Mouse (Mus musculus) frontal cortex, postnatal 10 days (tissue): ENCODE data around the gene C1s2.
A peak's percentile ranks its signal among the peaks of the same experiment; 100 is the strongest.
"Not testable (repeated sequence)": the region's sequence is repeated elsewhere in the genome, so short reads cannot be mapped to it uniquely, and the experiment has no call there.

Experiments
- DNase-seq, 2 experiments: peaks; one replicate each; pipeline ENCODE4 v3.0.0; 2022; ENCODE audit warnings: low spot score in 2 of 2, mixed read lengths in 1 of 2

The C1s2 gene

DNA sequence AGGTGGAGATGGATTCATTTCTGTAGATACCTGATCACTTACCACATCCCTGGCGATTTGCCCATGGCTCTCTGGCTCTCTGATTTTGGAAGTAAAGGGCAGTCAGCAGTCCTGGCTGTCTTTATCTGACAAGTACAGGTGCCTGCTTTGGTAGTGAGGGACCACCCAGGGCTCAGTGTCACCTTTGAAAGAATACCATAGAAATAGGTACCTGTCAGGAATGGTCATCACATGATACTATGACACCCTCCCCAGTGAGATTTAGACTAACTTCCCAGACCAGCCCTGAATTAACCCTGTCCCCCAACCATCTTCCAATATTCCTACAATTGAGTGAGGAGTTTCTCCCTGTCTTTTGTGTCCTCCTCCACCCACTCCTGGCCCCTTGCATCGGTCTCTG is at the start of gene C1s2:
Gene C1s2 (minus strand): TSS at position 101 of the 400 bp plus-strand sequence.
- DNase-seq: not testable (repeated sequence)

DNA sequence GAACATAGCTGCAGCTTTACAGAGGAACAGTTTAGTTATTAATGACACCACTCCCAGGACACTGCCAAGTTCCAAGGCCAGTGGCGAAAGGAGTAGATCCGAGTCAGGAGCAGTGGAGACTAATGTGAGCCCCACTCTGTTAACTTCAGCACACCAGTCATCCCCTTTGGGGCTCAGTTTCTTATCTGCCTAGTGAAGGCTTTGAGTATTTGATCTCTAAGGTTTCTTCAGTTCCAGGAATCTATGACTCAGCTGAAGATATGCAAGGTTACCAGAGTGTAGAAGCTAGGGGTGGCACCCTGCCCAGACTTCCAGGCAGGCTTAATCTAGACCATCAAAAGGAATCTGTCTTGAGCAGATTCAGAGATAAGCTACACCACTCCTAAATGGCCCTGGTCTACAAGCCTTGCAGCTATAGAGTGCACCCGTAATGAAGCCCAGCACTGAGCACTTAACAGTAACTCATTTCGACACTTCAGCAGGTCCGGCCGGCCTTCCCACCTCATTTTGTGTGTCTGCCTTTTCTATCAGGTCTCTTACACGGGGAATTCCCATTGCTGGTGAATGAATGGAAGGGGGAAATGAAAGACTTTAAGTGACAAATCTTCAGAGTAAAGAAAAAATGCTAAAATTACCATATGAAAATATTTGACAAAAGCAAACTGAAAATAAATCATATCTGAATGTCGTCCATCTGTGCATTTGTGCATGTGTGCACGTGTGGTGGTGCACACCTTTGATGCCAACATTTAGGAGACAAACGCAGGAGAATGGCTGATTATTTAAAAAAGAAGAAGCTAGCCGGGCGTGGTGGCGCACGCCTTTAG is 47.9 kb upstream of the C1s2 start:
- no peak for DNase-seq

DNA sequence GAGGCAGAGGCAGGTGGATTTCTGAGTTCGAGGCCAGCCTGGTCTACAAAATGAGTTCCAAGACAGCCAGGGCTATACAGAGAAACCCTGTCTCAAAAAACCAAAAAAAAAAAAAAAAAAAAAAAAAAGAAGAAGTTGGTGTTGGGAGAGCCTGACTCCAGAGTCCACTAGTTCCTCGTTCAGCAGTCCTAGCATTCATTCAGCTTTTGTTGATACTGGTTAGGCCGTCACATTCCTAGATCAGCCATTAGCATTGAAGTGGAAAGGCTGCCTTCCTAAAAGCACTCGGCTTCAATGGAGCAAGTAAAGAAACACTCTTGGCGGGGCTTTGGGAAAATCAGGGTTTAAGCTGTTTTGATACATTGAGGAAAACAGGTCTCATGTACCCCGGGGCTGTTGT is 46.4 kb upstream of the C1s2 start:
- DNase-seq: not testable (repeated sequence)

DNA sequence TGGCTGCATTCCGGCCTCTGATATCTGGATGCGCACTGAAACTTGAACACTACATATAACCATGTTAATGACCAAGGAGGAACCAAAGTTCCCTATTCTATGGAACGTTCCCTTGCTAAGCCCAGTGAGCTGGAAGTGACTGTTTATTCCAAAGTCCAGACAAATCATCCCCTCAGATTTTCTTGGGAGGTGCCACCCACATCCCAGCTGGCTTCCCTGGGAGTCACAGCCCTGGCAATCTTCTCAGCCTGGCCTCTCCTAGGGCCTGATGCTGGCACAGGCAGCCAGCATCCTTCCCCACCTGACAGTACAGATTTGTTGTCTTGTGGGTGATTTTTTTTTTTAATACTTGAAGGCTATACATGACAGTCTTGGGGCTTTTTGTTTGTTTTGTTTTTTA is 43.6 kb upstream of the C1s2 start:
- no peak for DNase-seq

DNA sequence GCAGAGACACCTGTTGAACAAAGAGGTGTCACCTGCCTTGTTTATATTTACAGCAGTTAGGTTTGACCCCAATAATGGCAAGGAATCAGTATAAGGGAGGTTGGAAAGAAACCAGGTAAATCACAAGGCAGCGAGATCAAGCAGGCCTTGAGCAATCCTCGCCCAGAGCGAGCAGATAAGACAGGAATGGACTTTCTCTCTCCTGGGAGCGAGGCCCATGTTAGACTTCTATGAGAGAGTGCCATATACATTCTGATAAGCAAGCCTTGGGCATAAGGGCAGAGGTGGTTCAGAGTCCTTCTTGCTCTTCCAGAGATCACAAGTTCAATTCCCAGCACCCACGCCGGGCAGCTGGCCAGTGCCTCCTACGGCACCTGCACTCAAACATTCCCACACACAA is 42.9 kb upstream of the C1s2 start:
- DNase-seq: no peak

DNA sequence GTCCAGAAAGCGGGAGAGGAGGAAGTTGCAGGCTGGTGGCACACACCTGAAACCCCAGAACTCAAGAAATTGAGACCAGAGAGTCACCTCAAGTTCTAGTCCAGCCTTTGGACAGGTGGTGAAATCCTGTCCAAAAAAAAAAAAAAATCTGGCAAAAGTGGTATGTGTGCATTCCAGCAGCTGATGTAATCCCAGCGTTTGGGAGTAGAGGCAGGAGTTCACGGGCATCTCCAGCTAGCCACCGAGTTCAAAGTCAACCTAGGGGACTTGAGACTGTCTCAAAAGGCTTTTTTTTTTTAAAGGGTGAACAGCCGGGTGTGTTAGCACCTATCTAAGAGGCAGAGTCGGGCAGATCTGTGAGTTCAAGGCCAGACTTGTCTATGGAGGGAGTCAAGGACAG is 40.3 kb upstream of the C1s2 start:
- no peak for DNase-seq

DNA sequence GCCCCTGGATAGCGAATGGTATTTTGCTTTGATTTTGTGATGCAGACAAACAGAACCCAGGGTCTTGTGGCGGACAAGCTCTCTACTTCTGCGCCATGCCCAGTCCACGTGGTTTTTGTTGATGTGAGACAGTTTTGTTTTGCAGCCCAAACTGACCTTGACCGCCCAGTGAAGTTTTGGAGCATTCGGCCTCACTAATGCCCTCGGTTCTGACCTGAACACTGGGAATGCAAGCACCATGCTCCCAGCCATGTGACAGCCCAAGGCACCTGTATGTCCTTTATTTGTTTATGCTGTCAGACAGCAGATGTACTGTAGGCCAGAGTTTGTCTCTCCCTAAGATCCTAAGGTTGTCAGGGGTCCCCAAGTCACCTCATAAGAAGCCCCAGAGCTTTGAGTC is 38.7 kb upstream of the C1s2 start:
- no peak for DNase-seq

DNA sequence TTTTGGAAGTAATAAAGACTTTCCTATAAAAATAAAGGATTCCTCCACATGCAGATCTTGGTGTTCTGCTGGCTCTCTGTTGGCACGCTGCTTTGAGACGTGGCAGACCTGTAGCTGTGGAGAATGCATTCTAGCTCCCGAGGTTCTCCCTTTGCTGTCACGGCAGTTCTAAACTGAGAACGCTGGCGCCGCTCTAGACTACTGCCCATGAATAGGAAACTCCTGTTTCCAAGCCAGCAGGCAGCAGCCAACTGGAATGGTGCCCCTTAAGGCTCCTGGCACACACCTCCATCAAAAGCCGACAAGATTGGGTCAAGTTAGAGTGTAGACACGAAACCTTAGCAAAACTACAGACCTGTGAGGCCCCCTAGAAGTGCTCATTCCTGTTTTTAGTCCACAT is 37.7 kb upstream of the C1s2 start:
- peak in 1 of 2 experiments; percentile 26 for DNase-seq

DNA sequence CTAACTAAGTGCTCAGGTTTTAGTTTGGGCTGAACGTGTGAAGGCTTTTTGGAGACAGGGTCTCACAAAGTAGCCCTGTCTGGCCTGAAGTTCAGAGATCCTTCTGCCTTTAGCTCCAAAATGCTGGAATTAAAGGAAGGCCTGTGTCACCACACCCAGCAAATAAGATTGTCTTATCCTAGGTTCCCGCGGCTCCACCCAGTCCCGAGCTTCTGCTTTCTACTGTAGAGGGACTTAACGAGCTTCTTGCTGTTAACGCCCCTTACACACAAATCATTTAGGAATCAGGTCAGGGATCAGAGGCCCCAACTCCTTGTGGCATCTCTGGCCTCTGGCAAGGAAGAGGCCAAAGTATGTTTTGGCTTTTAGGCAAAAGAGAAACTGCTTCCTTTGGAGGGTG is 36.2 kb upstream of the C1s2 start:
- no peak for DNase-seq

DNA sequence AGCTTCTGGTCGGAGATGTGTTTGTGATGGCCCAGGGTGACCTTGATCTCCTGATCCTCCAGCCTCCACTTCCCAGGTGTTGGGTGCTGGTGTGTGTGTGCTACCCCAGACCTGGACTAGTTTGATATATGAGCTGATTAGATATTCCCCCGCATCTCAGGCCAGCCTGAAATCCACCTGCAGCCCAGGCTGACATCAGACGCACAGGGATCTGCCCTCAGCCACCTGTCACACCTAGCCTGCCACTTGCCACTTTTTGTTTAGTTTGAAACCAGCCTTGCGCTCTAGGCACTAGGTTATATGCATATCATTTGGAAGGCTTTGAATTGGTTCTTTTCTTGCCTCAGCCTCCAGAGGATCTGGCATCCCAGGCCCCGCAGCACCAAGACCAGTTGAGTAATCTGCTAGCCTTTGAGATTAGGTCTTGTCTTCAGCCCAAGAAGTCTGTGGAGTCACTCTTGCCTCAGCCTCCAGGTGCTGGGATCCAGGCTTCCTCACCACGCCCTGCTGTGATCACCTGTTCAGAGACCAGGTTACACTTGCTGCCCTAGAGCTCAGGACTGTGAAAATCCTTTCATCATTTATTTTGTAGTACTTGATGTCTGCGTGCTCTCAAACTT is 34.5 kb upstream of the C1s2 start:
- DNase-seq: no peak

DNA sequence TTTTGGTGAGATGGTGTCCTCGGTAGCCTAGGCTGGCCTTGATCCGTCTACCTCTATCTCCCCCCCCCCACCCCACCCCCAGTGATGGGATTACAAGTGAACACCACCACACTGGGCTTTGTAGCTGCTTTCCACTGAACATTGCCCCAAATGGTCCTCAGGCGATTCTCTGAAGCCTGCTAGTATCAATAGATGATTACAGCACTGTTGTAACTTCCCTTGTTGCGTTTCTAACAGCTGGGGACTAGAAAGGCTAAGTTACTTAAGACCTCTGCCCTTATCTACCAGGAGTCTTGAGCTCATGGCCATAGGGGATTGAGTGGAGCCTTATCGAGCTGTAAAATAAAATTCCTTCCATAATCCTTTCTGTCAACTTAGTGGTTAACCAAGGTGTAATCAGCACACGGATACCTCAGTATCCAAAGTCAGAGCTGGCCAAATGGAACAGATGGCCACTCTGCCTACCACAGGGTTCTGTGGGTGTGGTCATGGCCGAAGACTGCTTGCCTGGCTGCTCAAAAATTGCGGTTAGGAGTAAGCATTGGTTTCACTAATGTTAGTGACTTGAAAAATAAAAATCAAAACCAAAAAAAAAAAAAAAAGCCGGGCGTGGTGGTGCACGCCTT is 33.5 kb upstream of the C1s2 start:
- DNase-seq: no peak

DNA sequence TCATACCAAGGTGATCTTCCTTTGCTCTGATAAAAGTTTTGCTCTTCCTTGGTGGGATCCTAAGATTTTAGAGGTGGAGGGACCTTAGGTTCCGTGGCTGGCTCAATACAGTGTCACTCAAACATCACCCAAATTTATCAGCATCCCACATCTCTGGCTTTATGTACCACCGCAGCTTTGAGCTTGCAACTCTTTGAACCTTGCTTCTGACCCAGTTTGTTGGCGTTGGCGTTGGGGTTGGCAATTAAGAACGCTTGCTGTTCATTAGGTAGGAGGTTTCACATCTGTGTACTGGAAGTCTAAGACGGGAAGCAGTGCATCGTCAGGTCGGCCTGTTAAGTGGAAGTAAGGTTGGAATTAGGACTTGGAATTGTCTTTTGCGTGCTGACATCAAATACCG is 29.1 kb upstream of the C1s2 start:
- DNase-seq: no peak

DNA sequence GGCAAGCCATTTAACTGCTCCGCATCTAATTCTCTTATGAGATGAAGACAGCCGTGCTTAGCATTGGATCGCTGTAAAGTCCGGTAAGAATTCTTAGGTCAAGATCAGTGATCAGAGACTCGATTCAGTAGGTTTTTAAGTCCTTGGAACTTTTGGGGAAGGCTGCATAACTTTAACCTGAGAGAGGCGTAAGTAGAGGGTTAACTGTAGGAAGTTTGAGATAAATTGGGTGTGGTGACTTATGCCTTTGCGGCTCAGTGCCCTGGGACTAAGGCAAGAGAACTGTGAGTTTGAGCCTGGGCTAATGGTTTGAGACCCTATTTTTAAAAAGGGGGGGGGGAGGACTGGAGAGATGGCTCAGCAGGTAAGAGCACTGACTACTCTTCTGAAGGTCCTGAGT is 28.4 kb upstream of the C1s2 start:
- DNase-seq: no peak

DNA sequence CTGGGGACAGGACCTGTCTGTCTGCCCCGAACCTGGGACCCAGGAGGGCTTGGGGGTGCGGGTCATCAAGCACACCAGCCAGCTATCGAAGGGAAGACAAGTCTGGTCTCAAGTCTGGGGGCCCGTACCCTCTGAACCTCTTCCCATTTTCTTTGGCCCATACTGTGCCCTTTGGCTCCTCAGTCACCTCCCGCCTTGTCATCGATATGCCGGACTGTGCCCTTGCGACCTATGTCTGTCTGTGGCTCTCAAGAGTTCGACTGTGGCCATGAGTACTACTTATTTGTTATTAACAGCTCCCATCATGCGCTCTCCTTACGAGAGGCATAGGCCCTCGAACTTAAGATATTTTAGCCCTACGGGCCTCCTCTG is 27.5 kb upstream of the C1s2 start:
- DNase-seq: no peak

DNA sequence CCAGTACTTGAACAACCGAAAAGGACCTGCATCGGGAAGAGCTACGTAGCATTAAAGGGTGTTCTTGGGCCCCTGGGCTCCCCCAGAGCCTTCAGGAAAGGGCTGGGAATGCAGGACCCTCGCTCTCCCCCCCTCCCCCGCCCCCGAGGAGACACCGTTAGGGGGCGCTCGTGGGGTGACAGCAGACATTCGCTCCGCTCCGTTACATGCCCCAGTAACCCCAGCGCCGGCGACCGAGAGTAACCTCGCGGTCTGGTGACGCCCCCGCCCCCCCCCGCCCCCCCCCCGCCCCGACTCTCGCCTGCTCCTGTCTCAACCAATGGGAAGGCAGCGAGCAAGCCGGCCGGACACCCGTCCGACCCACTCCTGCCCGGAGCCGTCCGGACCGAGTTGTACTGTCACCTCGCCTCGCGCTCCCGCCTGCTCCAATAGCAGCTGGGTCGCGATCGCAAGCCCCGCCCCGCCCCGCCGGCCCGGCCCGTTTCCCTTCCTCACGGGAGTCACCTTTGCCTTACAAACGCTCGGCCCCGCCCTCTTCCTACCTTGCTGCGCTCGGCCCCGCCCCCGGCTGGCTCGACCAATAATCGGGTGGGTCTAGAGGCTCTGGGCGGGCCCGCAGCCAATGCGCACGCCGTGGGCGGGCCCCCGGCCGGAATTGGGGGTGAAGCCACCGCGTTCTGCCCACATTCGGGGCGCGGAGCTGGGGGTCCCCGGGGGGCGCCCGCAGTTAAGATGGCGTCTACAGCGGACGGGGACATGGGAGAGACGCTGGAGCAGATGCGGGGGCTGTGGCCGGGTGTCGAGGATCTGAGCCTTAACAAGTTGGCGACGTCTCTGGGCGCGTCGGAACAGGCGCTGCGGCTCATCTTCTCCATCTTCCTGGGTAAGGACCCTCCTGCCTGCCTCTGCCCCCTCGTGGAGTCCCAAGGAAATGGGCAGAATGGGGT is 26.9 kb upstream of the C1s2 start, which contains the start of gene Lpcat3:
Gene Lpcat3 (plus strand): TSS at position 551 of the 947 bp plus-strand sequence.
- DNase-seq: peak; percentile 98

DNA sequence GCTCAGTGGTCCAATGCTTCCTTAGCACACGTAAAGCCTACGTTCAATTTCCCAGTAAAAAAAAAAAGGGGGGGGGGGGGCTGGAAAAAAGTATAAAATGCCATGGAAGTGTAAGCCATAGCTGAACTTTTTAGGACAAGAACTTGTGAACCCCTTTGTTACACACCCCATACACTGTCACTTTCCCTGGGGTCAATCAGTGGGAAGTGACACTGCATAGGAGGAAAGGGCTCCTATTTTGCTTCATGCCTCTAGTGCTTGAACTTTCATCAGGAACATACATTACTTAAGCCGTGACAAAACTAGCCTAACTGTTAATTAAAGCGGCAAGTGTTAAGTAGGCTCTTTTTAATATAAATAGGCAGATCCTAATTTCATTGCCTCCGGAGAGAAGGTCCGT is 26.1 kb upstream of the C1s2 start:
- no peak for DNase-seq

DNA sequence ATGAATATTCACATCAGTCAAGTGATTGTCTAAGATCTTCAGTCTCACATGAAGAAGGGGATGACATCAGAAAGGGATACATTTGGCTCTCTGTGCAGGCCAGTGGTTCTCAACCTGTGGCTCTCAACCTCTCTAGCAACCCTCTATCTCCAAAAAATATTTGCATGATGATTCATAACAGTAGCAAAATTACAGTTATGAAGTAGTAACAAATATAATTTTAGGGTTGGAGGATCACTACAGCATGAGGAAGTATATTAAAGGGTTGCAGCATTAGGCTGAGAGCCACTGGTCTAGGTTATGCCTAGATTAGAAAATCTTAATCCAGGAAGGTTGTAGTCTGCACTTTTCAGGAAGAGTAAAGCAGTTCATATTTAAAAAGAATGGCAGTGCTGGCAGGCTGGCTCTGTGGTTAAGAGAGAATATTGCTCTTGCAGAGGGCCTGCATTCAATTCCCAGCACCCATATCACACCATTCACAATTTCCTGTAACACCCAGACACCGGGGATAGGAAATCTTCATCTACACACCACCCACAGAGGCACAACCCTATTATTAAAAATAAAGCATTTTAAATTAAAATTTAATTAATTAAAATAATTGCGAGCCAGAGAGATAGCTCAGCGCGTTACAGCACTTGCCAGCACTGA is 25.4 kb upstream of the C1s2 start:
- no peak for DNase-seq

DNA sequence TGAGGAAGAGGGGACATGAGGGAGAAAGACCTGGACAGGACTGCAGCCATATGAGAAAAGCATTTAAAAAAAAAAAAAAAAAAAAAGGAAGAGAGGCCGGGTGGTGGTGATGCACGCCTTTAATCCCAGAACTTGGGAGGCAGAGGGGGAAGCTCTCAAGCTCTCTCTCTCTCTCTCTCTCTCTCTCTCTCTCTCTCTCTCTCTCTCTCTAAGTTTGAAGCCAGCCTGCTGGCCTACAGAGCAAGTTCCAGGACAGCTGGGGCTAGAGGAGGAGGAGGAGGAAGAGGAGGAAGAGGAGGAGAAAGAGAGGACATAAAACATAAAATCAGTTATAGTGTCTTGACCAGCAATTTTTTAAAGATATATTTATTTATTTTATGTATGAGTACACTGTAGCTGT is 22.2 kb upstream of the C1s2 start:
- DNase-seq: no peak

DNA sequence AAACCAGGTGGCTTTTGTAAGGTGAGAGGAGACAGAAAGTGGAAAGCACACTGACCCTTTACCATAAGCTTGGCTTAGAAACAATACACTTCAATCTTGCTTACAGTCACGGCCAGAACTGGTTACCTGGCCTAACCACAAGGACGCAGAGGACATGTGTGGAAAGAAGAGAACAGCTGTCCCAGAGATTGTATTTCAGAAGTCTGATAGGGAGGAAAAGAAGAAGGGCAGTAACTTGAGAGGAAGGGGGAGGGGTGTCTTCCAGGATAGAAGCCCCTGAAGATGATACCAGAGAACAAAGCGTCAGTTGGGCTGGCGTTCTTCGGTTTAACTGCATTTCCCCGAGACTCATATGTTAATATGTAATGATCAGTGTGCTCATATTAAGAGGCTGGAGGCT is 20.0 kb upstream of the C1s2 start:
- no peak for DNase-seq

DNA sequence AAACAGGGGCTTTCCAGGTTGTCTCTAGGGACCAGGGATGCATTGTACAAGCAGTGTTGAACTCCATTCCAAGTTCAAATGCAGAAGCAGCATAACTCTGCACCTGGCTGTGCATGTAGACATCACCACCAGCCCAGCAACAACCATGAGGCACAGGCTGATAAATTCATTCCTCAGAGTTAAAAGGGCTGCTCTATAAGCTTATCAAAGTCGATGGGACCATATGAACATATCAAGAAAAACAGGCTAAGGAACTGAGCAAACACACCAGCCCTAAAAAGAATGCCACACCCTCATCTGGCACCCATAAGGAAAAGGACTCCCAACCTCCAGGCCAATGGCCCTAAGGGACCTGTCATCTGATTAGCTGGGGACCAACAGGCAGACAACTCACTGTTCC is 10.5 kb upstream of the C1s2 start:
- DNase-seq: no peak

DNA sequence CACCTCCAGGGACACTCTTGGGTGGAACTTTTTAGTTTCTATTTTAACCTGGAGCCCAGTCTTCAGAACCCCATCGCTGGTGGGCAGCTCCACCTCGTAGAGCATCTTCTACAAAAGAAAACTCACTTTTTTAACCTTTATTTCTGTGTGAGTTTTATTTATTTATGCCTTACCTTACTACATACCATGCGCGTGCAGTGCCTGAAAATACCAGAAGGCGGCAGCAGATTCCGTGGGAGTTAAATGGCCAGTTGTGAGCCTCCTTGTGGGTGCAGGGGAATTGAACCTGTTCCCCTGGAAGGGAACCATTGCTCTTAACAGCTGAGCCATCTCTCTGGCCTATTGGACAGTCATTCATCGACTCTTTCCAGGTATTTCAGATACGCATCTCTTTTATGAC is 5.1 kb upstream of the C1s2 start:
- peak in 1 of 2 experiments; percentile 27 for DNase-seq
